Comparison of ENCODE assay signal across 9 mouse cellular contexts in genomic region chr6:85380901-85381647, GRCm38 (mm10). TPM values are rescaled to one million over a fixed set of nuclear protein-coding genes. Genes with fewer than 3 reads are reported as not detected.
DNase-seq lines count a peak whose midpoint lies in the region; ATAC-seq and TF ChIP-seq lines count a peak whose summit lies in the region.
"Had no signal": no experiment of that assay in that cellular context is flagged by ENCODE, and none has a peak within 500 bp of the region (broad histone marks: within the 10 kb centered on the region; RNA-seq: fewer than 3 reads in every experiment).

No protein-coding gene starts in this region.

- ATAC-seq in forebrain, embryonic 16.5 days: 0 out of 2 replicates have a peak, but pooled peaks have one; percentile 26
- 0 out of 2 replicates have a peak, but pooled peaks have one; percentile 25 for ATAC-seq in liver, embryonic 15.5 days (ENCODE audit: insufficient read depth)

- no peaks in the 10 kb centered on the region for H3K79me2 ChIP-seq in CH12.LX (replicated peaks; ENCODE audit: control insufficient read depth, extremely low read depth, insufficient read depth, poor library complexity, severe bottlenecking)

- peak overlapping the region; percentile 5; the same call in 1 of the 2 replicates for H3K4me2 ChIP-seq in CH12.LX (ENCODE audit: insufficient read depth, low read depth, poor library complexity, severe bottlenecking)
- H3K4me2 ChIP-seq in forebrain, embryonic 16.5 days (ENCODE audit: low read length): 0 out of 2 replicates have a peak overlapping the region, but pooled peaks have one; percentile 8
- peak overlapping the region; percentile 65 for H3K4me2 ChIP-seq in liver, embryonic 15.5 days

- TF ChIP-seq CTCF in CH12.LX (conservative IDR thresholded peaks at IDR 0.05 in 1 of 2, IDR thresholded peaks at IDR 0.05 in 1 of 2; ENCODE audit: low read depth in 2 of 2, low read length in 2 of 2): no peak

- no peak for TF ChIP-seq RAD21 in CH12.LX (IDR thresholded peaks at IDR 0.05; ENCODE audit: low read depth, low read length)

- no peaks in the 10 kb centered on the region for H3K36me3 ChIP-seq in CH12.LX (replicated peaks in 1 of 2; ENCODE audit: control insufficient read depth in 1 of 2, insufficient read depth in 1 of 2, low read length in 1 of 2)
- H3K36me3 ChIP-seq in forebrain, embryonic 16.5 days (ENCODE audit: control insufficient read depth, insufficient read depth): no peaks in the 10 kb centered on the region
- no peaks in the 10 kb centered on the region for H3K36me3 ChIP-seq in liver, embryonic 15.5 days (replicated peaks)

- dilution Hi-C loops in CH12.LX (cut with MboI; ENCODE audit: extremely low pct_ligation_motif_present, extremely low pct_unique_long_range_greater_than_20kb, low sequenced_read_pairs): no loop called here

- no peak overlapping the region for H3K9ac ChIP-seq in CH12.LX (ENCODE audit: insufficient read depth, low read depth)
- H3K9ac ChIP-seq in forebrain, embryonic 16.5 days (replicated peaks; ENCODE audit: low read depth, low read length): no peak overlapping the region
- peak overlapping the region; percentile 27; the same call in 1 of the 2 replicates for H3K9ac ChIP-seq in liver, embryonic 15.5 days

- peaks cover 44% of the 10 kb centered on the region for H3K27me3 ChIP-seq in CH12.LX (replicated peaks)
- H3K27me3 ChIP-seq in forebrain, embryonic 16.5 days (replicated peaks; ENCODE audit: control insufficient read depth, insufficient read depth, low read length): no peaks in the 10 kb centered on the region
- H3K27me3 ChIP-seq in liver, embryonic 15.5 days: no peaks in the 10 kb centered on the region

- TF ChIP-seq EP300 in CH12.LX (IDR thresholded peaks at IDR 0.05; ENCODE audit: low read length): no peak

- 25% methylated on average over 17 of the region's 17 CpGs for WGBS in forebrain, embryonic 16.5 days
- WGBS in liver, embryonic 15.5 days (ENCODE audit: insufficient replicate concordance): 15% methylated on average over 17 of the region's 17 CpGs

- in situ Hi-C loops in CH12.LX (cut with MboI; ENCODE audit: low pct_ligation_motif_present, low pct_unique_long_range_greater_than_20kb, low sequenced_read_pairs): no loop called here

- DNase-seq in cerebellum, adult 9-10 months: peak; percentile 42
- DNase-seq in cerebellum, postnatal 36 days: no peak
- peak; percentile 38 for DNase-seq in CH12.LX (ENCODE audit: extremely low read depth)
- peak; percentile 29 for DNase-seq in thymus, postnatal 14 days
- no peak for DNase-seq in cerebellum, postnatal 4 days (ENCODE audit: low spot score in 2 of 2)
- DNase-seq in adrenal gland, postnatal 36 days: no peak

- H3K4me1 ChIP-seq in CH12.LX (ENCODE audit: control insufficient read depth in 1 of 2, insufficient read depth in 2 of 2): peaks cover 0 to 13% of the 10 kb centered on the region in 2 experiments; a peak in 3 of 4 replicates
- H3K4me1 ChIP-seq in forebrain, embryonic 16.5 days (replicated peaks; ENCODE audit: control insufficient read depth, insufficient read depth, low read length): peaks cover 4% of the 10 kb centered on the region
- peaks cover 50% of the 10 kb centered on the region for H3K4me1 ChIP-seq in liver, embryonic 15.5 days (replicated peaks)

- H3K4me3 ChIP-seq in CH12.LX (replicated peaks in 1 of 3; ENCODE audit: low read depth in 2 of 3, low read length in 2 of 3, poor library complexity in 1 of 3): no peak overlapping the region
- H3K4me3 ChIP-seq in forebrain, embryonic 16.5 days (replicated peaks; ENCODE audit: low read length): no peak overlapping the region
- H3K4me3 ChIP-seq in liver, embryonic 15.5 days (replicated peaks): peak overlapping the region; percentile 31

- H3K27ac ChIP-seq in CH12.LX (ENCODE audit: insufficient read depth, low read depth): no peak overlapping the region
- no peak overlapping the region for H3K27ac ChIP-seq in forebrain, embryonic 16.5 days (ENCODE audit: low read length)
- H3K27ac ChIP-seq in liver, embryonic 15.5 days (replicated peaks): no peak overlapping the region

- peaks cover 3% of the 10 kb centered on the region for H3K9me3 ChIP-seq in CH12.LX (replicated peaks; ENCODE audit: low read length)
- H3K9me3 ChIP-seq in forebrain, embryonic 16.5 days (ENCODE audit: control insufficient read depth, low read length): no peaks in the 10 kb centered on the region
- no peaks in the 10 kb centered on the region for H3K9me3 ChIP-seq in liver, embryonic 15.5 days (replicated peaks)

- no peak for TF ChIP-seq POLR2A in CH12.LX (IDR thresholded peaks at IDR 0.05; ENCODE audit: low read depth, low read length)

TF ChIP-seq in CH12.LX, 34 proteins besides CTCF, POLR2A, EP300 and RAD21:
- TF ChIP-seq ZMIZ1 (IDR thresholded peaks at IDR 0.05; ENCODE audit: low read depth, low read length) (no peak), ELF1 (IDR thresholded peaks at IDR 0.05; ENCODE audit: low read depth, low read length) (no peak), NRF1 (IDR thresholded peaks at IDR 0.05; ENCODE audit: low read depth, low read length) (no peak), E2F4 (IDR thresholded peaks at IDR 0.05; ENCODE audit: insufficient replicate concordance, low read depth, low read length) (no peak), IRF4 (IDR thresholded peaks at IDR 0.05; ENCODE audit: low read depth, low read length) (no peak), SIN3A (IDR thresholded peaks at IDR 0.05; ENCODE audit: low read length) (no peak), NELFE (IDR thresholded peaks at IDR 0.05; ENCODE audit: low read depth, low read length) (no peak), ETS1 (conservative IDR thresholded peaks at IDR 0.05; ENCODE audit: low read depth, low read length) (no peak), HCFC1 (IDR thresholded peaks at IDR 0.05; ENCODE audit: low read depth, low read length) (no peak), USF1 (IDR thresholded peaks at IDR 0.05; ENCODE audit: low read depth, low read length) (peak; percentile 1; the same call in 1 of the 2 replicates), JUN (IDR thresholded peaks at IDR 0.05; ENCODE audit: insufficient read depth, low read depth, low read length) (no peak), TCF12 (IDR thresholded peaks at IDR 0.05; ENCODE audit: low read depth, low read length) (no peak), POLR2AphosphoS2 (IDR thresholded peaks at IDR 0.05; ENCODE audit: low read depth, low read length) (no peak), ZC3H11A (IDR thresholded peaks at IDR 0.05; ENCODE audit: low read depth, low read length) (no peak), ZKSCAN1 (IDR thresholded peaks at IDR 0.05; ENCODE audit: borderline replicate concordance, low read depth, low read length) (no peak), BHLHE40 (IDR thresholded peaks at IDR 0.05; ENCODE audit: low read depth, low read length) (peak; percentile 77), CHD2 (IDR thresholded peaks at IDR 0.05; ENCODE audit: low read length) (no peak), TBP (conservative IDR thresholded peaks at IDR 0.05; ENCODE audit: low read depth, low read length) (no peak)

RNA-seq across cellular contexts. Expression of gene Rab11fip5, which starts 6.6 kb away (rescaled TPM):
- total RNA-seq in CH12.LX (2012; rRNA removed) (0.13 and 0.30 TPM in 2 replicates), CH12.LX (2014; rRNA removed) (0.11 and 0.13 TPM in 2 replicates)
- 0.17 TPM in 1 of 2 replicates, not detected in the other for polyA plus RNA-seq in CH12.LX (2012; ENCODE audit: insufficient read length, low read depth)
- polyA plus RNA-seq in forebrain, embryonic 16.5 days (2015; fragmentation: Nextera tagmentation; extraction: Ambion mirVana): 15.4 and 19.3 TPM in 2 replicates
- 0.86 and 1.3 TPM in 2 replicates for polyA plus RNA-seq in liver, embryonic 15.5 days (2015; fragmentation: Nextera tagmentation; extraction: Ambion mirVana)
- 10 to 100 TPM; 32.6 to 35.8 TPM for total RNA-seq in adrenal gland, postnatal 36 days (2021)

RNA-seq across cellular contexts. Expression of gene Noto, which starts 42.6 kb away (rescaled TPM):
- total RNA-seq in CH12.LX (2012; rRNA removed) (not detected in 2 replicates), CH12.LX (2014; rRNA removed) (not detected in 2 replicates)
- not detected in 2 replicates for polyA plus RNA-seq in CH12.LX (2012; ENCODE audit: insufficient read length, low read depth)
- not detected in 2 replicates for polyA plus RNA-seq in forebrain, embryonic 16.5 days (2015; fragmentation: Nextera tagmentation; extraction: Ambion mirVana)
- not detected in 2 replicates for polyA plus RNA-seq in liver, embryonic 15.5 days (2015; fragmentation: Nextera tagmentation; extraction: Ambion mirVana)
- not detected for total RNA-seq in adrenal gland, postnatal 36 days (2021)
- polyA plus RNA-seq: gonadal fat pad, adult 2 months had no signal

RNA-seq across cellular contexts. Expression of gene Sfxn5, which starts 47.9 kb away (rescaled TPM):
- total RNA-seq in CH12.LX (2012; rRNA removed) (0.55 and 0.63 TPM in 2 replicates), CH12.LX (2014; rRNA removed) (0.66 and 0.88 TPM in 2 replicates)
- polyA plus RNA-seq in CH12.LX (2012; ENCODE audit: insufficient read length, low read depth): 0.93 and 1.4 TPM in 2 replicates
- 23.1 and 27.1 TPM in 2 replicates for polyA plus RNA-seq in forebrain, embryonic 16.5 days (2015; fragmentation: Nextera tagmentation; extraction: Ambion mirVana)
- 1.6 and 1.9 TPM in 2 replicates for polyA plus RNA-seq in liver, embryonic 15.5 days (2015; fragmentation: Nextera tagmentation; extraction: Ambion mirVana)
- 10 to 100 TPM; 19.9 to 20.5 TPM for total RNA-seq in adrenal gland, postnatal 36 days (2021)

RNA-seq across cellular contexts. Expression of gene Smyd5, which starts 50.7 kb away (rescaled TPM):
- total RNA-seq in CH12.LX (2012; rRNA removed) (68.1 and 84.0 TPM in 2 replicates), CH12.LX (2014; rRNA removed) (75.5 and 77.5 TPM in 2 replicates)
- polyA plus RNA-seq in CH12.LX (2012; ENCODE audit: insufficient read length, low read depth): 109 and 111 TPM in 2 replicates
- polyA plus RNA-seq in forebrain, embryonic 16.5 days (2015; fragmentation: Nextera tagmentation; extraction: Ambion mirVana): 57.9 and 69.8 TPM in 2 replicates
- polyA plus RNA-seq in liver, embryonic 15.5 days (2015; fragmentation: Nextera tagmentation; extraction: Ambion mirVana): 20.1 and 21.4 TPM in 2 replicates
- total RNA-seq in adrenal gland, postnatal 36 days (2021): 10 to 100 TPM; 31.2 to 35.9 TPM

Comparison
In these comparisons a context has a peak if more than half of its experiments do, and no peak if none do; other contexts are left out.
1. DNase-seq: peak in cerebellum, adult 9-10 months (single experiment), CH12.LX (single experiment) and thymus, postnatal 14 days (single experiment); none in cerebellum, postnatal 36 days (0 of 2), cerebellum, postnatal 4 days (0 of 2) and adrenal gland, postnatal 36 days (0 of 2).
2. H3K4me2 ChIP-seq: peak in every context shown above with its lines; median percentile 65 in liver, embryonic 15.5 days; 8 in forebrain, embryonic 16.5 days; 5 in CH12.LX.